Mouse (Mus musculus): ENCODE measurements at regions not wholly inside any gene's neighbourhood (a gene's known extent, or its start where the extent isn't known, plus 50 kb on each side); places are given as distances from the start of the nearest gene placed in this dataset.
"Not testable (repeated sequence)": the region's sequence is repeated elsewhere in the genome, so short reads cannot be mapped to it uniquely, and the experiment has no call there.

DNA sequence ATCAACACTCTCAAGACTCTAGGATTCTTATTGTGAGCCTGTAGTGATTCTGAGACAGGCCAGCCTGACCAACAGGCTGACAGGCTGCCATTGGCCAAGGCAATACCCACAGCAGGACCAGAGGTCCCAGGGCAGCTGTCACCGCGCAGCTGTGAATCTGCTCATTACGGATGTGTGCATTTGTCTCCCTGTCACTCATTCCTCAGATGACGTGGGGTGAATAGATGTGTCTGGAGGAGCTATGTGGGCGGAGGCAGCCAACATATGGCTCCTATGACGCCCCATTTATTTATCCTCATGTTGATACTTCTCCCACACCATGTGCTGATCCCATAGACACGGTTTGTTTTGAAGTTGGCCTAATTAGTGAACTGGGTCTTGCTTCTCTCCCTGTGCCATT lies 58.3 kb upstream of the Nmnat3 start:
- H3K4me2 ChIP-seq (ENCODE audit: low read length): no peak overlapping the region
- H3K9me3 ChIP-seq (ENCODE audit: control insufficient read depth, low read length): no peaks in the 10 kb centered on the region
- no peak overlapping the region for H3K4me3 ChIP-seq (ENCODE audit: low read length)
- no peaks in the 10 kb centered on the region for H3K27me3 ChIP-seq (replicated peaks; ENCODE audit: control insufficient read depth, insufficient read depth, low read length)
- H3K36me3 ChIP-seq (ENCODE audit: control insufficient read depth, insufficient read depth, low read length): no peaks in the 10 kb centered on the region
- H3K4me1 ChIP-seq (ENCODE audit: control insufficient read depth, insufficient read depth, low read depth, low read length): no peaks in the 10 kb centered on the region
- no peak overlapping the region for H3K27ac ChIP-seq (ENCODE audit: low read depth, low read length)
- no peak overlapping the region for H3K9ac ChIP-seq (ENCODE audit: low read depth, low read length)
- 50% methylated on average over 7 of the region's 7 CpGs for WGBS
- ATAC-seq: no peak

DNA sequence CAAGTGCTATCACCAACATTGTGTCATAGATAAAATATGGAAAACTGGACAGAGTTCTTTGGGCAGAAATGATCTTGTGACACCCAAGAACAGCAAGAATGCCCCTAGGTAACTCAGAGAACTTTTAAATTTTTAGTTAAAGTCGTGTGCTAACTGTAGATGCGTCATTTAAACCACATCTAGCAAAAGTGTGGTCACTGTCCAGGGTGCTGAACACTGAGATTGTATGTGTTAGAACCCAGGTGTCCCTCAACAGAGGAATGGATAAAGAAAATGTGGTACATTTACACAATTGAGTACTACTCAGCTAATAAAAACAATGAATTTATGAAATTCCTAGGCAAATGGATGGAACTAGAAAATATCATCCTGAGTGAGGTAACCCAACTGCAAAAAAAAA lies 52.5 kb upstream of the Nmnat3 start:
- not testable (repeated sequence) for H3K36me3 ChIP-seq (ENCODE audit: control insufficient read depth, insufficient read depth, low read length); H3K27ac ChIP-seq (ENCODE audit: low read depth, low read length); H3K4me3 ChIP-seq (ENCODE audit: low read length); H3K9me3 ChIP-seq (ENCODE audit: control insufficient read depth, low read length); H3K9ac ChIP-seq (ENCODE audit: low read depth, low read length); H3K4me2 ChIP-seq (ENCODE audit: low read length); H3K27me3 ChIP-seq (replicated peaks; ENCODE audit: control insufficient read depth, insufficient read depth, low read length); H3K4me1 ChIP-seq (ENCODE audit: control insufficient read depth, insufficient read depth, low read depth, low read length); ATAC-seq
- 48% methylated on average over 2 of the region's 2 CpGs for WGBS

Measured in hindbrain, embryonic 16.5 days (tissue).